ENCODE assay signal across 8 mouse cellular contexts in the genomic region with DNA sequence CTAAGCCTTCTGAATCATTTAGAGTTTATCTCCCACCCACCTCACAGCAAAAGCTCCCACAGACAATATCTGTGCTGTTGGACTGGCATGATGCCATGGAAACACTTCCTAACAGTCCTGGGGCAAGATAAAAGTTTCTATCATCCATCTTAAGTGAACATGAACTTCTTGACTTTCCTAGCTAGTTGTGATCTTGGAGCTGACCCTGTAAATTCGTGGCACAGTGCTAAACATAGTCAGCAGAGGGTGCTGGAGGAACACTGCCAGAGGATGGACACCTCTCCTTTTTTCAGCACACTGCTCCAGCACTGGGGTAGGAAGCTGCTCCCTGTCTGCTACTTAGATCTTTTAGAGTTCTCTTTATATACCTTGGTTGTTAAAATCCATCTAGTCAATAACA. TPM values are rescaled to one million over a fixed set of nuclear protein-coding genes. Genes with fewer than 3 reads are reported as not detected.
A peak's percentile ranks its signal among the peaks of the same experiment; 100 is the strongest.
DNase-seq lines count a peak whose midpoint lies in the region; ATAC-seq and TF ChIP-seq lines count a peak whose summit lies in the region.

No protein-coding gene starts in this region.

- ATAC-seq in hindbrain, postnatal 0 days, result no peak
- ATAC-seq in erythroid progenitor cell, adult 5-6 weeks (replicated peaks; ENCODE audit: low FRiP score, poor library complexity, severe bottlenecking), result no peak

- no peak for TF ChIP-seq POLR2A in CH12.LX (IDR thresholded peaks at IDR 0.05; ENCODE audit: low read depth, low read length)
- no peak for TF ChIP-seq POLR2A in heart, adult 2 months (IDR thresholded peaks at IDR 0.05; ENCODE audit: insufficient read depth, low read depth, low read length)

- no peaks in the 10 kb centered on the region for H3K27me3 ChIP-seq in hindbrain, postnatal 0 days (ENCODE audit: insufficient read depth, low read length)
- no peaks in the 10 kb centered on the region for H3K27me3 ChIP-seq in hindbrain, embryonic 10.5 days (ENCODE audit: insufficient read depth, poor library complexity, severe bottlenecking)
- H3K27me3 ChIP-seq in CH12.LX (replicated peaks), result no peaks in the 10 kb centered on the region
- no peaks in the 10 kb centered on the region for H3K27me3 ChIP-seq in heart, adult 2 months (ENCODE audit: control insufficient read depth, insufficient read depth, low read length)

- no peak overlapping the region for H3K27ac ChIP-seq in hindbrain, postnatal 0 days
- H3K27ac ChIP-seq in hindbrain, embryonic 10.5 days, result no peak overlapping the region
- no peak overlapping the region for H3K27ac ChIP-seq in CH12.LX (ENCODE audit: insufficient read depth, low read depth)
- H3K27ac ChIP-seq in heart, adult 2 months, result no peak overlapping the region

- no peak overlapping the region for H3K9ac ChIP-seq in hindbrain, postnatal 0 days (replicated peaks; ENCODE audit: low read length)
- H3K9ac ChIP-seq in CH12.LX (ENCODE audit: insufficient read depth, low read depth), result no peak overlapping the region
- no peak overlapping the region for H3K9ac ChIP-seq in heart, adult 2 months (ENCODE audit: low read depth, low read length)

- no peaks in the 10 kb centered on the region for H3K79me2 ChIP-seq in CH12.LX (replicated peaks; ENCODE audit: control insufficient read depth, extremely low read depth, insufficient read depth, poor library complexity, severe bottlenecking)
- no peaks in the 10 kb centered on the region for H3K79me2 ChIP-seq in heart, adult 2 months (replicated peaks; ENCODE audit: control insufficient read depth, insufficient read depth, low read length)

- no peaks in the 10 kb centered on the region for H3K4me1 ChIP-seq in hindbrain, postnatal 0 days (ENCODE audit: insufficient read depth, low read length)
- no peaks in the 10 kb centered on the region for H3K4me1 ChIP-seq in hindbrain, embryonic 10.5 days (replicated peaks)
- peaks cover 0 to 9% of the 10 kb centered on the region in 2 experiments; a peak in 2 of 4 replicates for H3K4me1 ChIP-seq in CH12.LX (ENCODE audit: control insufficient read depth in 1 of 2, insufficient read depth in 2 of 2)
- no peaks in the 10 kb centered on the region for H3K4me1 ChIP-seq in heart, adult 2 months (ENCODE audit: control insufficient read depth, insufficient read depth, low read length)

- no peaks in the 10 kb centered on the region for H3K9me3 ChIP-seq in hindbrain, postnatal 0 days (ENCODE audit: low read length)
- H3K9me3 ChIP-seq in hindbrain, embryonic 10.5 days, result no peaks in the 10 kb centered on the region
- no peaks in the 10 kb centered on the region for H3K9me3 ChIP-seq in CH12.LX (replicated peaks; ENCODE audit: low read length)

- H3K4me3 ChIP-seq in hindbrain, postnatal 0 days (ENCODE audit: low read length), result no peak overlapping the region
- no peak overlapping the region for H3K4me3 ChIP-seq in hindbrain, embryonic 10.5 days
- no peak overlapping the region for H3K4me3 ChIP-seq in CH12.LX (replicated peaks in 1 of 3; ENCODE audit: low read depth in 2 of 3, low read length in 2 of 3, poor library complexity in 1 of 3)
- no peak overlapping the region for H3K4me3 ChIP-seq in heart, adult 2 months

- in situ Hi-C loops in CH12.LX (cut with MboI; ENCODE audit: low pct_ligation_motif_present, low pct_unique_long_range_greater_than_20kb, low sequenced_read_pairs), result no loop called here

- peak; percentile 77 for TF ChIP-seq CTCF in hindbrain, postnatal 0 days (IDR thresholded peaks at IDR 0.05; ENCODE audit: low read depth)
- peak; percentile 38 to 90; a peak in 3 of 4 replicates for TF ChIP-seq CTCF in CH12.LX (conservative IDR thresholded peaks at IDR 0.05 in 1 of 2, IDR thresholded peaks at IDR 0.05 in 1 of 2; ENCODE audit: low read depth in 2 of 2, low read length in 2 of 2)
- peak; percentile 87 for TF ChIP-seq CTCF in heart, adult 2 months (IDR thresholded peaks at IDR 0.05)

- dilution Hi-C loops in CH12.LX (cut with MboI; ENCODE audit: extremely low pct_ligation_motif_present, extremely low pct_unique_long_range_greater_than_20kb, low sequenced_read_pairs), result no loop called here

- TF ChIP-seq EP300 in CH12.LX (IDR thresholded peaks at IDR 0.05; ENCODE audit: low read length), result no peak
- TF ChIP-seq EP300 in heart, adult 2 months (IDR thresholded peaks at IDR 0.05; ENCODE audit: insufficient read depth, low read depth, low read length), result peak; percentile 72; the same call in 1 of the 2 replicates

- WGBS in hindbrain, postnatal 0 days, result 9% methylated on average over 1 of the region's 1 CpGs
- WGBS in hindbrain, embryonic 10.5 days, result 8% methylated on average over 1 of the region's 1 CpGs
- WGBS in heart, adult 2 months, result 0% methylated on average over 1 of the region's 1 CpGs

- H3K4me2 ChIP-seq in hindbrain, postnatal 0 days (ENCODE audit: low read depth, low read length), result no peak overlapping the region
- H3K4me2 ChIP-seq in CH12.LX (ENCODE audit: insufficient read depth, low read depth, poor library complexity, severe bottlenecking), result no peak overlapping the region

- TF ChIP-seq RAD21 in CH12.LX (IDR thresholded peaks at IDR 0.05; ENCODE audit: low read depth, low read length), result peak; percentile 91

- DNase-seq in hindbrain, postnatal 0 days (ENCODE audit: low spot score), result peak; percentile 52
- no peak for DNase-seq in hindbrain, embryonic 10.5 days (ENCODE audit: low spot score)
- peak; percentile 47 for DNase-seq in CH12.LX (ENCODE audit: extremely low read depth)
- DNase-seq in c-Kit-positive CD71-positive TER-119-negative erythroid progenitor cells, embryonic 14.5 days (ENCODE audit: low read depth), result peak; percentile 7
- peak; percentile 24 to 38 for DNase-seq in heart, adult 2 months
- peak; percentile 15 to 28 for DNase-seq in layer of hippocampus, postnatal 14 days (ENCODE audit: low spot score in 2 of 2)
- DNase-seq in mesoderm, embryonic 11.5 days (ENCODE audit: low read depth, low spot score), result peak; percentile 6

- H3K36me3 ChIP-seq in hindbrain, postnatal 0 days (ENCODE audit: insufficient read depth, low read length), result no peaks in the 10 kb centered on the region
- no peaks in the 10 kb centered on the region for H3K36me3 ChIP-seq in hindbrain, embryonic 10.5 days
- no peaks in the 10 kb centered on the region for H3K36me3 ChIP-seq in CH12.LX (replicated peaks in 1 of 2; ENCODE audit: control insufficient read depth in 1 of 2, insufficient read depth in 1 of 2, low read length in 1 of 2)
- no peaks in the 10 kb centered on the region for H3K36me3 ChIP-seq in heart, adult 2 months (ENCODE audit: control insufficient read depth, insufficient read depth, low read length)

- intact Hi-C loops in heart, adult 2 months (cut with DNase I), result loop anchor here (2.0 to 5.0 kb wide), 2 partner anchors 53 to 115 kb away; no protein-coding TSS in a partner anchor

TF ChIP-seq in CH12.LX, 34 proteins besides CTCF, POLR2A, EP300 and RAD21:
- TF ChIP-seq JUND (conservative IDR thresholded peaks at IDR 0.05; ENCODE audit: low read depth, low read length) (no peak), BHLHE40 (IDR thresholded peaks at IDR 0.05; ENCODE audit: low read depth, low read length) (no peak), HCFC1 (IDR thresholded peaks at IDR 0.05; ENCODE audit: low read depth, low read length) (no peak), UBTF (IDR thresholded peaks at IDR 0.05; ENCODE audit: low read depth, low read length) (no peak), SMC3 (IDR thresholded peaks at IDR 0.05; ENCODE audit: low read depth, low read length) (peak; percentile 77), PAX5 (IDR thresholded peaks at IDR 0.05; ENCODE audit: low read length) (no peak), MAZ (IDR thresholded peaks at IDR 0.05; ENCODE audit: low read depth, low read length) (no peak), NELFE (IDR thresholded peaks at IDR 0.05; ENCODE audit: low read depth, low read length) (peak; percentile 25; the same call in 1 of the 2 replicates)

RNA-seq across cellular contexts. Expression of gene Poln, which starts 29.5 kb away (rescaled TPM):
- total RNA-seq in hindbrain, postnatal 0 days (2014; rRNA removed), result 0.16 TPM in 1 of 2 replicates, not detected in the other
- 0.68 and 0.69 TPM in 2 replicates for polyA plus RNA-seq in hindbrain, postnatal 0 days (2015; fragmentation: Nextera tagmentation; extraction: Ambion mirVana)
- polyA plus RNA-seq in hindbrain, embryonic 10.5 days (2016; fragmentation: Nextera tagmentation; extraction: Ambion mirVana), result 0.54 and 0.56 TPM in 2 replicates
- total RNA-seq in CH12.LX (2012; rRNA removed) (0.25 and 0.55 TPM in 2 replicates), CH12.LX (2014; rRNA removed) (0.12 and 0.39 TPM in 2 replicates)
- 0.45 and 0.64 TPM in 2 replicates for polyA plus RNA-seq in CH12.LX (2012; ENCODE audit: insufficient read length, low read depth)
- 1 to 10 TPM; 7.0 TPM for total RNA-seq in heart, adult 2 months (2021)
- polyA plus RNA-seq in heart, adult 2 months (2012; rRNA removed), result 3.4 and 4.3 TPM in 2 replicates
- under 1 TPM; 0.67 to 0.81 TPM for total RNA-seq in layer of hippocampus, postnatal 14 days (2021)
- 1.1 and 4.2 TPM in 2 replicates for total RNA-seq in erythroid progenitor cell, adult 5-6 weeks (2015; ENCODE audit: low replicate concordance)
- 1.7 and 7.3 TPM in 2 replicates for total RNA-seq in erythroid progenitor cell, adult 5-6 weeks (2017; ENCODE audit: low replicate concordance)

RNA-seq across cellular contexts. Expression of gene Haus3, which starts 29.6 kb away (rescaled TPM):
- 4.1 and 4.2 TPM in 2 replicates for total RNA-seq in hindbrain, postnatal 0 days (2014; rRNA removed)
- polyA plus RNA-seq in hindbrain, postnatal 0 days (2015; fragmentation: Nextera tagmentation; extraction: Ambion mirVana), result 12.7 TPM in 2 replicates
- 35.0 and 46.0 TPM in 2 replicates for polyA plus RNA-seq in hindbrain, embryonic 10.5 days (2016; fragmentation: Nextera tagmentation; extraction: Ambion mirVana)
- total RNA-seq in CH12.LX (2012; rRNA removed) (16.0 and 23.4 TPM in 2 replicates), CH12.LX (2014; rRNA removed) (66.0 and 93.1 TPM in 2 replicates)
- polyA plus RNA-seq in CH12.LX (2012; ENCODE audit: insufficient read length, low read depth), result 51.5 and 53.4 TPM in 2 replicates
- 1 to 10 TPM; 3.2 to 4.8 TPM for total RNA-seq in heart, adult 2 months (2021)
- 0.92 and 1.8 TPM in 2 replicates for polyA plus RNA-seq in heart, adult 2 months (2012; rRNA removed)
- 1 to 10 TPM; 5.8 to 7.5 TPM for total RNA-seq in layer of hippocampus, postnatal 14 days (2021)
- 61.6 and 90.5 TPM in 2 replicates for total RNA-seq in erythroid progenitor cell, adult 5-6 weeks (2015; ENCODE audit: low replicate concordance)
- total RNA-seq in erythroid progenitor cell, adult 5-6 weeks (2017; ENCODE audit: low replicate concordance), result 99.5 and 120 TPM in 2 replicates

RNA-seq across cellular contexts. Expression of gene Mxd4, which starts 47.8 kb away (rescaled TPM):
- total RNA-seq in hindbrain, postnatal 0 days (2014; rRNA removed), result 73.3 and 99.1 TPM in 2 replicates
- polyA plus RNA-seq in hindbrain, postnatal 0 days (2015; fragmentation: Nextera tagmentation; extraction: Ambion mirVana), result 22.0 and 23.5 TPM in 2 replicates
- 21.6 and 26.3 TPM in 2 replicates for polyA plus RNA-seq in hindbrain, embryonic 10.5 days (2016; fragmentation: Nextera tagmentation; extraction: Ambion mirVana)
- 6.0 and 6.2 TPM in 2 replicates for total RNA-seq in CH12.LX (2012; rRNA removed)
- 5.4 and 6.0 TPM in 2 replicates for total RNA-seq in CH12.LX (2014; rRNA removed)
- 4.8 and 7.6 TPM in 2 replicates for polyA plus RNA-seq in CH12.LX (2012; ENCODE audit: insufficient read length, low read depth)
- total RNA-seq in heart, adult 2 months (2021), result 10 to 100 TPM; 63.3 to 71.4 TPM
- 78.1 and 89.8 TPM in 2 replicates for polyA plus RNA-seq in heart, adult 2 months (2012; rRNA removed)
- total RNA-seq in layer of hippocampus, postnatal 14 days (2021), result 10 to 100 TPM; 79.2 to 89.4 TPM
- total RNA-seq in erythroid progenitor cell, adult 5-6 weeks (2015; ENCODE audit: low replicate concordance), result 4.7 and 7.1 TPM in 2 replicates
- 3.6 and 13.6 TPM in 2 replicates for total RNA-seq in erythroid progenitor cell, adult 5-6 weeks (2017; ENCODE audit: low replicate concordance)
